Mouse (Mus musculus): ENCODE measurements around the gene Syn3. TPM values are rescaled to one million over a fixed set of nuclear protein-coding genes. Genes with fewer than 3 reads are reported as not detected.

The Syn3 gene
- total RNA-seq, 2 experiments from 2014 or later, result not detected

- no peak for ATAC-seq (ENCODE audit: poor library complexity, severe bottlenecking)
Measured at GRCm38 (mm10) chr10:86341589-86341988, 157.1 kb downstream of the Syn3 start.

GRCm38 (mm10) chr10:86340991-86341527 lies 157.6 kb downstream of the Syn3 start:
- no peak for ATAC-seq (ENCODE audit: poor library complexity, severe bottlenecking)

GRCm38 (mm10) chr10:86340421-86340820 lies 158.3 kb downstream of the Syn3 start:
- no peak for ATAC-seq (ENCODE audit: poor library complexity, severe bottlenecking)

- ATAC-seq (ENCODE audit: poor library complexity, severe bottlenecking), result no peak
Measured at GRCm38 (mm10) chr10:86339649-86340379, 158.9 kb downstream of the Syn3 start.

- no peak for ATAC-seq (ENCODE audit: poor library complexity, severe bottlenecking)
Measured at GRCm38 (mm10) chr10:86339121-86339520, 159.6 kb downstream of the Syn3 start.

- ATAC-seq (ENCODE audit: poor library complexity, severe bottlenecking), result no peak
Measured at GRCm38 (mm10) chr10:86338121-86338715, 160.5 kb downstream of the Syn3 start.

- no peak for ATAC-seq (ENCODE audit: poor library complexity, severe bottlenecking)
Measured at GRCm38 (mm10) chr10:86337239-86337638, 161.5 kb downstream of the Syn3 start.

DNA sequence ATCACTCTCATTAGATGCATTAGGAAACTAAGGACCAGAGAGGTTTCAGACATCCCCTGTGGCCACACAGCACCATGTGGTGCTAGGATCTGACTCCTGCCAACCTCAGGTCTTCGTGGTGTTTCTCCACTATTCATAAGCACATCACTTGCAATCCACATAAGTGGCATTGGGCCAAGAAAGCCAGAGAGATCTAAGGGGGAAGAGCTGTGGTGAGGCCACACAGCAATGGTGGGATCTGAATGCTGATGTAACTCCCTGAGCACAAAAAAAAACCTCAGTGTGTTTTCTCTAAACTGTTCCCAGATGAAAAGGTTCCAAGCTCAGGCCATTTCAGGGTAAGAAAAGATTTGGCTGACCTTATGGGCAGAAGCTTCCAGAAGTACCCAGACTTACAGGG lies 162.2 kb downstream of the Syn3 start:
- no peak for ATAC-seq (ENCODE audit: poor library complexity, severe bottlenecking)

- no peak for ATAC-seq (ENCODE audit: poor library complexity, severe bottlenecking)
Measured at GRCm38 (mm10) chr10:86334581-86334980, 164.1 kb downstream of the Syn3 start.

DNA sequence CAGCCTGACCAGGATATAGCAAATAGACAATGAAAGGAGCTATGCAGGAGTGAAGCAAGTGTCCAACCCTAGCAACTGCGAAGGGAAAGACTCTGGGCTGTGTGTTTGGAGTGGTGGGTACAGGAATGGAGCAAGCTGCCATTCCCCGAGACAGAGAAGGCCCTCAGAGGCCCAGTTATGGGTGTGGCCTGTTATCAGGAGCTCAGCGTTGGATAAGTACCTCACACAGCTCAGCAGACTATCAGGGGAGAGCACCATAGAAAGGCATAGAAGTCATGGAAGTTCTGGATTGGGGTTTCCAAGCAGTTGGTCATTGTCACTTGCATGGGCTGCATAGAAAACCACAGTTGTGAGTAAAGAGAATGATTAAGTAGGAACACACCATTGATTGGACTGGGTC lies 165.8 kb downstream of the Syn3 start:
- no peak for ATAC-seq (ENCODE audit: poor library complexity, severe bottlenecking)

DNA sequence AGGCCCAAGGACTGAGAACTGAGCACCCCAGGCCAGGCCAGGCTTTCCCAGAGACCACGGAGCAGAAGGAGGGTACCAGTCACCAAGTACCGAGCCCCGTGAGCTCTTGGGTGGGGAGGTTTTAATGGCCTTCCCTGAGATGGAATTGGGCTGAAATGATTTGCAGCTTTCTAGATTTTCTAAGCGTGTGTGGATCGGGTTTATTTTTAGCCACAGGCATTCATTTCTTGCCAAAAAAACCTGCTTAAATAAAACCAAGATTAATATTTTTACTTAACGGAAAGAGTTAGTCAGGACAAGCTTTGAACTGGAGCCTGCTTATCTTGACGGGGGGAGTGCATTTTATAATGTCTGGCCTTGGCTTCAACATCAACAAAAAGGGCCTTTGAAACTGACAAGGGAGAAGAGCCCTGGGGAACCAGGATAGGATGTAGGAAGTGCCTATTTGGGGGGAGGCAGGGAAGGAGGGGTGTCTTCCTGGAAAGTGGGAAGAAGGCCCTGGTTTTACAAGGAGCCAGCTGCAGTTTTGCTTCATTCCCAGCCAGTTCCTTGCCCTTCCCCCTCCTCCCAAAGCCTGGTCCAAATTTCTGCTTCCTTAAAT lies 166.9 kb downstream of the Syn3 start:
- ATAC-seq (ENCODE audit: poor library complexity, severe bottlenecking), result no peak

GRCm38 (mm10) chr10:86330993-86331680 lies 167.6 kb downstream of the Syn3 start:
- no peak for ATAC-seq (ENCODE audit: poor library complexity, severe bottlenecking)

DNA sequence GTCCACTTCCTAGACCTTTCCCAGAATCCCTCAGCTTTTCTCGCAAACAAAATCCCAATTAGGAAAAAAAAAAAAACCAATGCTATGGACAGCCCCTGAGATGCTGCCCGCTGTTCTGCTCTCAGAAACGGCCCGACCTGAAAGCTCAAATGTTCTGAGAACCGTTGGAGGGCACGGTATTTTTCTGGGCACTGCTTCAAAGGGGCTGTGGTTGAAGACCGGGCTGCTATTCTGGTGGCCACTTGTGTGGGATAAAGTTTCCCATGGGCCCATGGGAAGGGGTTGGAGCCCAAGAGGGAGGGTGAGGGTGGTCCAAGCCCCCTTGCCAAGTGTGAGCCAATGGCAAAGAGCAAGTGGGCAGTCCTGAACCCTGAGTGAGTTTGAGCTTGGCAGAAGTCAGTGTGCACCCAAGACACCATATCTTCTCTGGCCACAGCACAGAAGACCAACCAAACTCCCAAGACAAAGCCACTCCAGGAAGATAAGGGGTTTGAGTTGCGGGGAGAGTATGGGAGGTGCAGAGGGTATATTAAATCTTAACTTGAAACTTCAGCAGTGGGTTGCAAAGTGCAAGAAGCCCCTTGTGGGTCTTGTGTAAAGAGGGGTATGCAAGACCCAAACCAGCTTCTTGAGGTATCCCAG lies 169.3 kb downstream of the Syn3 start:
- ATAC-seq (ENCODE audit: poor library complexity, severe bottlenecking), result no peak

DNA sequence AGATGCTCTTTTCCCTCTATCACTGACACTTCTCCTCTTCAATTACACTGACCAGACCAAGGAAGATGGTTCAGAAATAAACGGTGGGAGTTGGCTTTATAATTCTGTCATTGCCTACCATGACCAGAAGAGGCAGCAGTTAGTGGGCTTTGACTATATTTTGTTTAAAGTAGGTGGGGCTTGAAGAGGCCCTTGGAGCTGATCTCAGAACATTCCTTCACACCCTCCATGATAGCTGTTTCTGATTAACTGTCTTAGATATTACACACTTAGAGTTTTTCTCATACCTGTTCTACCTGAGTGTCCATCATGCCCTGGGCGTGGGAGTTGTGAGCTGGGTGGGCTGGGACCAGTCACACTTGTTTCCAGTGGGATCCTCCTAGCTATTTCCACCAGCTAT lies 170.0 kb downstream of the Syn3 start:
- no peak for ATAC-seq (ENCODE audit: poor library complexity, severe bottlenecking)

DNA sequence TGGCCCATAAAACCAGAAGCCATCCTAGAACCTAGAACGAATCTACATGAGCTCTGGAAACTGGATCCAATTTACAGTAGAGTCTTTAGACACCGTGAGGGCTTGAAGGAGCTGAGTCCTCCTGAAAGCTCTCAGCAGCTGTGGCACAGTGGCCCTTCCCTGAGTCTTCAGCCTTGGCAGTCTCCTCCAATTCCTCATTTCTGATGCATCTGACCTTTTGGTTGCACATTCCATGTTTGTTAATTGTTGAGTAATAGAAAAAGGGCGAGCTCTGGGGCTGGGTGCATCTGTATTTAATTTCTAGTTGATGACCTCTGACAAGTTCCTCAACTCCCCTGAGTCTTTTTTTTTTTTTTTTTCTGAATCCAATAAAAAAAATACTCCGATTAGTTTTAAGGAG lies 170.6 kb downstream of the Syn3 start:
- ATAC-seq (ENCODE audit: poor library complexity, severe bottlenecking), result no peak

GRCm38 (mm10) chr10:86325272-86325671 lies 173.4 kb downstream of the Syn3 start:
- no peak for ATAC-seq (ENCODE audit: poor library complexity, severe bottlenecking)

- ATAC-seq (ENCODE audit: poor library complexity, severe bottlenecking), result no peak
Measured at GRCm38 (mm10) chr10:86323275-86323994, 175.3 kb downstream of the Syn3 start.

DNA sequence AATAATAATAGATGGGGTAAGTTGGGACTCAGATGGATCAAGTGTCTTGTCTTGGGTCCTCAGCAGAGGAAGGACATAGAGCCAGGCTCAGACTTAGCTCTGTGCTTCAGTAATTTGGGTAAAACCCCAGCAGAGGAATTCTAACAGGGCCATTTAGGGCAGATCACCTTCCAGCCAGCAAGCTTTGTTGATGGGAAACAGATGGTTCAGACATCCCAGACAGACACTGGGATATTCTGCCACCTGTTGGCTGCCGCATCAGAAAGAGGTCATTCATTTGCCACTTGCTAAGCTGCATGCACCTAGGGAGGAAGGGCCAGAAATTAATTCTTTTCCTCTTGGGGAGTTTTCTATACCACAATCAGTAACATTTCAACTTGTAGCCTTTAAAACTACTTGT lies 176.7 kb downstream of the Syn3 start:
- no peak for ATAC-seq (ENCODE audit: poor library complexity, severe bottlenecking)

DNA sequence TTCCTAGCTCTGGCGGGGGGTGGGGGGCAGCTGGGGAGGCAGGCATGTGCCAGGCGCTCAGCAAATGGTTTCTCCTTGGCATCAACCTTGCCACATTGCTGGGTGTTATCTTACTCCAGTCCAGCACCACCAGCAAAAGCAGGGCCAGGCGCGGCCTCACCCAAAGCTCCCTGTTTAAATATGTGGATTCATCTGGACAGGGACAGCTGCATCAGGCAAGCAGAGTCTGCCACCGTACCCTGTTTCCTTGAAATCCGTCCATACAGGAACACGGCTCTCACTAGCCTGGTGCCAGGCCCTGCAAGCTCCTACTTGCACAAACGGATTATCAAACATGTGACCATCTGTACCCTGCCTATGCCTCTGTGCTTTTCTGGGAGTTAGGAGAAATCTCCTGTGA lies 177.5 kb downstream of the Syn3 start:
- no peak for ATAC-seq (ENCODE audit: poor library complexity, severe bottlenecking)

DNA sequence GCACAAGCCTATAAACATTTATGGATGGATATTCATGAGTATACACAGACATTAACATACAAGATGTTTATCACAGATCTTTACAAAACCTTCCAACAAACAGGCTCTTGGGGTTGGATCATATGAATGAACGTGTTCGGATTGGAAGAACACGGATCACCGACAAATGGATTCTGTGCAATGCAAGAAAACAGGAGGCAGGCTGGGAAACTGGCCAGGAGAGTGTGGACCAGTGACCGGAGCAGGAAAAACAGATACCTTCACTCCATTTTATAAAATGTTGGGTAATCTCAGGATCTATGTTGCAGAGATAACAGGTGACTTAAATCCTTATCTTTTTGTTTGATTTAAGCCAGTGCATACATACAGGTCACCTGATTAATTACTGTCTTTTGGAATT lies 178.5 kb downstream of the Syn3 start:
- no peak for ATAC-seq (ENCODE audit: poor library complexity, severe bottlenecking)
